Mouse (Mus musculus): ENCODE measurements around the gene Unc13a. TPM values are rescaled to one million over a fixed set of nuclear protein-coding genes. Genes with fewer than 3 reads are reported as not detected.

Unc13a gene
- polyA plus RNA-seq, 1 experiment = 4.6 TPM

DNA sequence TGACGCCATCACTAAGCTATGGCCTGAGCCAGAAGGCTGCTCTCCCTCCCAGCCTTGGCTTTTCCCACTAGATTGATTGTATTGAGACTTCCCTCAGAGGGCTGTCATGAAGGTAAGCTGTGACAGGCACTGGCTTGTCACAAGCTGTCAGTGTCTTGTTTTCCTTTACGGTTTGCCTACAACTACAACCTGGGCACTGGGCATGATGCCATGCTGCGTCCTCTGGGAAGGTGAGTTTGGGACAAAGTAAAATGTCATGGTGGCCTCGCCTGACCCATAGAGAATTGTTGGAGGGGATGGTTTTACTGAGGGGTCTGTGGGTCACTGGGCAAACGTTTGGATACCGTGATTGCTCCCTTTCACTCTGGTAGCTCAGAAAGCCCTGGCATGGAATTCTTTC is 33.2 kb downstream of the Unc13a start:
- H3ac ChIP-seq (ENCODE audit: control insufficient read depth, insufficient read length) = no peak overlapping the region
- H3K4me3 ChIP-seq = no peak overlapping the region
- H3K27me3 ChIP-seq (ENCODE audit: control insufficient read depth, insufficient read depth, insufficient read length) = no peaks in the 10 kb centered on the region
- no peaks in the 10 kb centered on the region for H3K36me3 ChIP-seq (ENCODE audit: control insufficient read depth, insufficient read depth)
- TF ChIP-seq REST (IDR thresholded peaks at IDR 0.05; ENCODE audit: insufficient read depth, insufficient read length) (no peak), CEBPB (IDR thresholded peaks at IDR 0.05; ENCODE audit: insufficient read depth, poor library complexity, severe bottlenecking) (no peak), E2F4 (IDR thresholded peaks at IDR 0.05; ENCODE audit: insufficient read depth) (no peak), POLR2AphosphoS2 (IDR thresholded peaks at IDR 0.05; ENCODE audit: insufficient read length, low read depth) (no peak), MYOG (IDR thresholded peaks at IDR 0.05; ENCODE audit: control insufficient read depth in 1 of 3, insufficient read depth in 1 of 3, insufficient read length in 2 of 3, low read depth in 2 of 3) (no peak), MAX (IDR thresholded peaks at IDR 0.05; ENCODE audit: low read depth) (no peak), MYOD1 (IDR thresholded peaks at IDR 0.05; ENCODE audit: control insufficient read depth in 1 of 3, insufficient read length in 2 of 3, low read depth in 2 of 3) (no peak), POLR2A (IDR thresholded peaks at IDR 0.05; ENCODE audit: insufficient read length, low read depth) (no peak), SRF (IDR thresholded peaks at IDR 0.05; ENCODE audit: control insufficient read depth, insufficient read length, low read depth) (no peak), TCF12 (IDR thresholded peaks at IDR 0.05; ENCODE audit: insufficient read depth, poor library complexity, severe bottlenecking) (no peak)
- H3K4me2 ChIP-seq (ENCODE audit: low read depth) = no peak overlapping the region
- H3K79me2 ChIP-seq (ENCODE audit: control insufficient read depth, insufficient read depth) = no peaks in the 10 kb centered on the region

DNA sequence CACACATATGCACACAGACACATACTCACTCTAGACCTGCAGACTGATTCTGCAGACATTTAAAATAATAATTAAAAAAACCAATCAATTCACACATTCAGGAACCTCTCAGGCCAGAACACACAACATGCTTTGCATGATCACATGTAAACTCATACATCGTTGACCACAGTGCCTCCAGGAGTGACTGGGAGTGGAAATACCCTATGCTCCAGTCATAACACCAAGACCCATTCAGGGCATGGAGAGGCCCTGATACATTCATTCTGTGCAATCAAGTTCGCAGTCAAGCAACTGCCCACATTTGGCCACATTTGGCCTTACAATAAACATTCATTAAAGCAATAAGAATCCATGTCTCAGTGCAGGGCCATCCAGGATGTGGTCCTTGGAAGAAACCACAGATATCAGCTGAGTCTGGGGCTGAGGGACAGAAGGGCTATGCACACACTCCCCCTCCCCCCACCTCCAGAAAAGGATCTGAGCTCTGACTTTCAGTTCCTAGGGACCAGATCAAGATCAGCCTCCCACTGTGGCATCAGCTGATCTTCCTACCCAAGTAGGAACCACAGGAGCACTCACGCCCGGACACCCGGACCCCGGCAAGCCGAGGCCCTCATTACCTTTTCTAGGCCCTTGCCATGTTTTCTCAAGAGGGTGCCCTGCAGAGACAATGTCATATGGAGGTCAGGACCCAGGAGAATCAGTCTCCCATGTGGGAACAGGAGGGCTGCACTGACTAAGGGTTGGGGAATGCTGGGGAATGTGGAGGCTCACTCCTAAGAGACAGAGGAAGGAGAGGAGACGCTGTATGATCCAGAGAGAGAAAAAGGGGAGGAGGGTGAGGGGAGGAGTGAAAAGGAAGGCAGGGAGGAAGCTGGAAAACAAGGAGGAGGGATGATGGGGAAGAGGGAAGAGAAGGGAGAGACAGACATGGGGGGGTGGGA is 34.1 kb downstream of the Unc13a start:
- H3K4me3 ChIP-seq = no peak overlapping the region
- no peak overlapping the region for H3ac ChIP-seq (ENCODE audit: control insufficient read depth, insufficient read length)
- peak overlapping the region; percentile 27 for H3K4me2 ChIP-seq (ENCODE audit: low read depth)
- H3K79me2 ChIP-seq (ENCODE audit: control insufficient read depth, insufficient read depth) = no peaks in the 10 kb centered on the region
- TF ChIP-seq TCF3 (IDR thresholded peaks at IDR 0.05; ENCODE audit: insufficient read length, low read depth) = no peak
- TF ChIP-seq SRF (IDR thresholded peaks at IDR 0.05; ENCODE audit: control insufficient read depth, insufficient read length, low read depth) = no peak
- TF ChIP-seq REST (IDR thresholded peaks at IDR 0.05; ENCODE audit: insufficient read depth, insufficient read length) = no peak
- no peak for TF ChIP-seq E2F4 (IDR thresholded peaks at IDR 0.05; ENCODE audit: insufficient read depth)
- no peak for TF ChIP-seq MYOD1 (IDR thresholded peaks at IDR 0.05; ENCODE audit: control insufficient read depth in 1 of 3, insufficient read length in 2 of 3, low read depth in 2 of 3)
- no peak for TF ChIP-seq MYOG (IDR thresholded peaks at IDR 0.05; ENCODE audit: control insufficient read depth in 1 of 3, insufficient read depth in 1 of 3, insufficient read length in 2 of 3, low read depth in 2 of 3)
- TF ChIP-seq POLR2A (IDR thresholded peaks at IDR 0.05; ENCODE audit: insufficient read length, low read depth) = no peak
- H3K36me3 ChIP-seq (ENCODE audit: control insufficient read depth, insufficient read depth) = no peaks in the 10 kb centered on the region
- H3K27me3 ChIP-seq (ENCODE audit: control insufficient read depth, insufficient read depth, insufficient read length) = no peaks in the 10 kb centered on the region

DNA sequence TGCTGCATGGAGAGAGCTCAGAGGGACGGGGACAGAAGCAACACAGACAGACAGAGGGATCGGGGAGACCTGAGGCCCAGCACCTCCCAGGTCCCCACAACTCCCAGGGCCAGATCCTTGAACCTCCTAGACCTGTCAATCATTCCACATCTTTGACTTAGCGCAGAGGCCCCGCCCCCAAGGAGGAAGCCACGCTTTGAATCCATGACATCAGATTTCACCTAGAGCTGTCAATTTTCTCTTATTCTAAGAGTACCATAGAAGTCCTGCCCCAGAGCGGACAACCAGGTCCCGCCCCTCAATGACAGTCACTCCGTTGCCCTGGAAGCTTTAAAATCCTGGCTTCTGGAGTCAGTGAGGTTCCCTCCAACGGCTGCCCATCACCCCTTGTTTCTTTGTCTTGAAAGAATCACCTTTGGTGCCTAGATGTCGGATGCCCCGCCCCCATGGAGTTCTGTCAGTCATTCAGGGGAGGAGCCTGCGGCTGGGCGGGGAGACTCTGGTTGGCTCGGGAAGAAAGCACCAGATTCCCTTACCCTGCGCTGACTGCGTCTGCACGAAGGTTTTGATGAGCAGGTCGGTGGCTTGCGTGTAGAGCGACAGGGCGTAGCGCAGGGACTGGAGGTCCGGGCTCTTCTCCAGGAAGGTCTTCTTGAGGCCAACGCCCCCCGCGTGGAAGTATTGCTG is 37.4 kb downstream of the Unc13a start:
- Histone ChIP-seq H3K27me3 (ENCODE audit: control insufficient read depth, insufficient read depth, insufficient read length) (no peaks in the 10 kb centered on the region), H3K36me3 (ENCODE audit: control insufficient read depth, insufficient read depth) (no peaks in the 10 kb centered on the region), H3K4me3 (no peak overlapping the region), H3K79me2 (ENCODE audit: control insufficient read depth, insufficient read depth) (no peaks in the 10 kb centered on the region), H3ac (ENCODE audit: control insufficient read depth, insufficient read length) (no peak overlapping the region), H3K4me2 (ENCODE audit: low read depth) (no peak overlapping the region)
- TF ChIP-seq MYOD1 (IDR thresholded peaks at IDR 0.05; ENCODE audit: control insufficient read depth in 1 of 3, insufficient read length in 2 of 3, low read depth in 2 of 3) (no peak), POLR2AphosphoS2 (IDR thresholded peaks at IDR 0.05; ENCODE audit: insufficient read length, low read depth) (no peak), E2F4 (IDR thresholded peaks at IDR 0.05; ENCODE audit: insufficient read depth) (no peak), POLR2A (IDR thresholded peaks at IDR 0.05; ENCODE audit: insufficient read length, low read depth) (no peak)

DNA sequence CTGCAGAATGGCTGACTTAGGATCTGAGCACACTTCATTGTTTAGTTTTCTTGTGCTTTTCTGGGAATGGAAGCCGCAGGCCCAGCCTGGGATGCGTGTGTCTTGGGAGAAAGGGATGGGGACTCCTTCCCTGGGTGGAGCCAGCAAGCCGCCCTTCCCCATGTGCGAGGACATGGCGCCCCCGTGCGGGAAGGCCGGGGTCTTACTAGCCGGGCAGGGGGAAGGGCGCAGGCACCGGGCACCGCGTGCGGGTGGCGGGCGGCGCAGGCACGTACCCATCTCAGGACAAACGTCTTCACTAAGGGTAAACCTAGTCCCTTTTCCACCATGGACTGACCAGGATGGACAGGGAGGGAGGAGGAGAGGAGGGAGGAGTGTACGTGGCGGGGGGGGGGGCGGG is 38.4 kb downstream of the Unc13a start:
- Histone ChIP-seq H3K4me2 (ENCODE audit: low read depth) (no peak overlapping the region), H3K36me3 (ENCODE audit: control insufficient read depth, insufficient read depth) (no peaks in the 10 kb centered on the region), H3K4me3 (no peak overlapping the region), H3K27me3 (ENCODE audit: control insufficient read depth, insufficient read depth, insufficient read length) (no peaks in the 10 kb centered on the region), H3ac (ENCODE audit: control insufficient read depth, insufficient read length) (no peak overlapping the region), H3K79me2 (ENCODE audit: control insufficient read depth, insufficient read depth) (no peaks in the 10 kb centered on the region)
- TF ChIP-seq POLR2A (IDR thresholded peaks at IDR 0.05; ENCODE audit: insufficient read length, low read depth) = no peak
- no peak for TF ChIP-seq MYOD1 (IDR thresholded peaks at IDR 0.05; ENCODE audit: control insufficient read depth in 1 of 3, insufficient read length in 2 of 3, low read depth in 2 of 3)
- TF ChIP-seq USF1 (IDR thresholded peaks at IDR 0.05; ENCODE audit: low read depth) = no peak
- TF ChIP-seq MYOG (IDR thresholded peaks at IDR 0.05; ENCODE audit: control insufficient read depth in 1 of 3, insufficient read depth in 1 of 3, insufficient read length in 2 of 3, low read depth in 2 of 3) = no peak
- no peak for TF ChIP-seq MAX (IDR thresholded peaks at IDR 0.05; ENCODE audit: low read depth)
- no peak for TF ChIP-seq POLR2AphosphoS2 (IDR thresholded peaks at IDR 0.05; ENCODE audit: insufficient read length, low read depth)
- TF ChIP-seq E2F4 (IDR thresholded peaks at IDR 0.05; ENCODE audit: insufficient read depth) = no peak
- TF ChIP-seq REST (IDR thresholded peaks at IDR 0.05; ENCODE audit: insufficient read depth, insufficient read length) = no peak
- no peak for TF ChIP-seq CEBPB (IDR thresholded peaks at IDR 0.05; ENCODE audit: insufficient read depth, poor library complexity, severe bottlenecking)
- no peak for TF ChIP-seq TCF3 (IDR thresholded peaks at IDR 0.05; ENCODE audit: insufficient read length, low read depth)
- no peak for TF ChIP-seq TCF12 (IDR thresholded peaks at IDR 0.05; ENCODE audit: insufficient read depth, poor library complexity, severe bottlenecking)
- TF ChIP-seq SRF (IDR thresholded peaks at IDR 0.05; ENCODE audit: control insufficient read depth, insufficient read length, low read depth) = no peak
